Mouse (Mus musculus) kidney, postnatal 25 days (tissue): Measurements from ENCODE around the gene Foxl1.

ENCODE experiments used
- DNase-seq, 2 experiments: peaks; one replicate each; pipeline ENCODE4 v3.0.0; 2021; ENCODE audit warnings: mixed read lengths in 2 of 2

The Foxl1 gene

DNA sequence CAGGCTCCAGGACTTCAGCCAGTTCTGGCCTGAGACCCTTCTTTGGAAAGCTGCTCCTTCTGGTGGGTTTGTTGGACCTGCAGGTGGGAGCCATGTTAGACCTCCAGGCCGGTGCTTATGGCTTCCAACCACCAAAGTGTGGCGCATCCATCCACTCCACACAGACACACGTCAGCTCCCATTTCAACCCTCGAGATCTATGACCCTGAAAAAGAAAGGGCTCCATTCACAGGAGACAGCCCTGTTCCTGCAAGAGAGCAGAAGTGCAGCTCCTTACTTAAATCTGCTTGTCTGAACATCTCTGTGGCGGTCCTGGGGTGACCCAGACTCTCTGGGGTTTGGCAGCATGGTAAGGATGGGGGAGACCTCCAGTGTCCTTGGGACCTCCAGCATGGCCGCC lies 34.2 kb upstream of the Foxl1 start:
- no peak for DNase-seq

GRCm38 (mm10) chr8:121104049-121104818 lies 23.5 kb upstream of the Foxl1 start:
- peak; percentile 70 to 80 for DNase-seq

- DNase-seq: peak; percentile 99
Observed at GRCm38 (mm10) chr8:121107668-121108656, 19.8 kb upstream of the Foxl1 start, which contains the start of gene Mthfsd. Gene Mthfsd (minus strand): TSS chr8:121108392.

DNA sequence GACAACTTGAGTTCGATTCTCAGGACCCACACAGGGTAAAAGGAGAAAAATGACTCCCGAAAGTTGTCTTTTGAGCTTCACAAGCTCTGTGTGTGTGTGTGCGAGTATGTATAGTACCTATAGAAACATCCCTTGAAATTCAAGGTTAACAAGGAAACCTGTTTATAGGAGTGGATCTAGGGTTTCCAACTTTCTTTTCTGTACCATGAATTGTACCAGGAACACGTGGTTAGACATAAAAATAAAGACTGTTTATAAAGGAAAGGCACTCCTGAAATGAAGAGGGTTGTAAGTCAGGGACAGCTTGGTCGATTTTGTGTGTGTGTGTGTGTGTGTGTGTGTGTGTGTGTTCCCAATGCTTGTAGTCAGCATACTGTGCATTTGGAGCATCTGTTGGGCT lies 19.1 kb upstream of the Foxl1 start:
- DNase-seq: no peak

- no peak for DNase-seq
Observed at GRCm38 (mm10) chr8:121111145-121111907, 16.4 kb upstream of the Foxl1 start.

- peak; percentile 92 to 96 for DNase-seq
Observed at GRCm38 (mm10) chr8:121113261-121113660, 14.5 kb upstream of the Foxl1 start.

DNA sequence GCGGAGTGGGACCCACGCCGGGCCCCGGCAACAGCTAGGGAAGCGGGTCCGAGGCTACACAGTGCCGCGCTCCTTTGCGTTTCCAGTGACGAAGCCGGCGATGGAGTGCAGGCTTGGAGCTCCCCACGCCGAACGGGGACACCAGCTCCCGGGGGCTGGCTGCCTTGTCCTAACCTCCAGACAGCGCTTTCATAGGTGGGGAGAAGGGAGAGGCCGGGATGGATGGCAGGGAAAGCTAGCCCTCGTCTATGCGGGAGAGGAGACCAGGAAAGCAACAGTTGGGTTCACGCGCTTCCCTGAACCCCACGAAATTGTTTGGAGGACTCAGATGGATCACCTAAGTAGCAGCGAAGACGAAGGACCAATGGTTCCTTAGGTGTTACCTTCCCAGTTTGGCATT lies 12.6 kb upstream of the Foxl1 start:
- DNase-seq: no peak

DNA sequence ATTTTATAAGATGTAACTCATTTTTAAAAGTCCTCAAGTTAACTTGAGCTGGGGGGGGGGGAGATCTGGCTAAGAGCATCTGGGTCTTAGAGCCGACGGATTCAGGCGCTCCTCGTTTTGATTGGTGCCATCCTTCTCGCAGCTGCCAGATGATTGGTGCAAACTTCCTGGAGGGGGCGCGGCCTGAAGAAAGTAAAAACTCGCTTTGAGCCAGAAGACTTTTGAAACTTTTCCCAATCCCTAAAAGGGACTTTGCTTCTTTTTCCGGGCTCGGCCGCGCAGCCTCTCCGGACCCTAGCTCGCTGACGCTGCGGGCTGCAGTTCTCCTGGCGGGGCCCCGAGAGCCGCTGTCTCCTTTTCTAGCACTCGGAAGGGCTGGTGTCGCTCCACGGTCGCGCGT lies 11.8 kb upstream of the Foxl1 start, which contains the start of gene Foxc2:
Foxc2 (plus strand) TSS at position 224 of the 400 bp plus-strand sequence.
- DNase-seq: peak; percentile 93 to 95

- no peak for DNase-seq
Observed at GRCm38 (mm10) chr8:121116591-121117185, 11.1 kb upstream of the Foxl1 start.

DNA sequence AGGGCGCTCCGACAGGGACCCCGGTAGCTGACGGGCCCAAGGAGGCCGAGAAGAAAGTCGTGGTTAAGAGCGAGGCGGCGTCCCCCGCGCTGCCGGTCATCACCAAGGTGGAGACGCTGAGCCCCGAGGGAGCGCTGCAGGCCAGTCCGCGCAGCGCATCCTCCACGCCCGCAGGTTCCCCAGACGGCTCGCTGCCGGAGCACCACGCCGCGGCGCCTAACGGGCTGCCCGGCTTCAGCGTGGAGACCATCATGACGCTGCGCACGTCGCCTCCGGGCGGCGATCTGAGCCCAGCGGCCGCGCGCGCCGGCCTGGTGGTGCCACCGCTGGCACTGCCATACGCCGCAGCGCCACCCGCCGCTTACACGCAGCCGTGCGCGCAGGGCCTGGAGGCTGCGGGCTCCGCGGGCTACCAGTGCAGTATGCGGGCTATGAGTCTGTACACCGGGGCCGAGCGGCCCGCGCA lies 10.5 kb upstream of the Foxl1 start:
- no peak for DNase-seq

DNA sequence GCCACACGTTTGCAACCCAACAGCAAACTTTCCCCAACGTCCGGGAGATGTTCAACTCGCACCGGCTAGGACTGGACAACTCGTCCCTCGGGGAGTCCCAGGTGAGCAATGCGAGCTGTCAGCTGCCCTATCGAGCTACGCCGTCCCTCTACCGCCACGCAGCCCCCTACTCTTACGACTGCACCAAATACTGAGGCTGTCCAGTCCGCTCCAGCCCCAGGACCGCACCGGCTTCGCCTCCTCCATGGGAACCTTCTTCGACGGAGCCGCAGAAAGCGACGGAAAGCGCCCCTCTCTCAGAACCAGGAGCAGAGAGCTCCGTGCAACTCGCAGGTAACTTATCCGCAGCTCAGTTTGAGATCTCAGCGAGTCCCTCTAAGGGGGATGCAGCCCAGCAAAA lies 9.8 kb upstream of the Foxl1 start:
- no peak for DNase-seq

GRCm38 (mm10) chr8:121118634-121119420 lies 8.9 kb upstream of the Foxl1 start:
- DNase-seq: no peak

- DNase-seq: no peak
Observed at GRCm38 (mm10) chr8:121119635-121120455, 7.9 kb upstream of the Foxl1 start.

- no peak for DNase-seq
Observed at GRCm38 (mm10) chr8:121120456-121121419, 7.0 kb upstream of the Foxl1 start.

- DNase-seq: no peak
Observed at GRCm38 (mm10) chr8:121121704-121122103, 6.0 kb upstream of the Foxl1 start.

DNA sequence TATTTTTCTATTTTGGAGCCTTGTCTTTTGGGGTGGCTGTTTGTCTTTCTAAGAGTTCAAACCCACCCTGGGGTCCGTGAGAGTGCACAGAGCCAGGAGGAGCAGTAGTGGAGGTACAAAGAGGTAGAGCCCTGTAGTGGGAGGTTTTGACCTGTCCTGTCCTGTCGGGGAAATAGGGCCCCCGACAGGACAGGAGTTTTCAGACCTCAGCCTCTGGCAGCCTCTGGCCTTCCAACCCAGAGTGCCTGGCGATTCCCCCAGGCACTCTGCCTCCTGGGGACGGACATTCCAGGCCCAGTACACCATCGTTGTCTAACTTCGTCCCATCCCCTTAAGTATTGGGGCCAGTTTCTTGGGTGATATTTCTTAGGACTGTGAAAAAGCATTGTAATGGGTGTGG lies 5.4 kb upstream of the Foxl1 start:
- DNase-seq: no peak

DNA sequence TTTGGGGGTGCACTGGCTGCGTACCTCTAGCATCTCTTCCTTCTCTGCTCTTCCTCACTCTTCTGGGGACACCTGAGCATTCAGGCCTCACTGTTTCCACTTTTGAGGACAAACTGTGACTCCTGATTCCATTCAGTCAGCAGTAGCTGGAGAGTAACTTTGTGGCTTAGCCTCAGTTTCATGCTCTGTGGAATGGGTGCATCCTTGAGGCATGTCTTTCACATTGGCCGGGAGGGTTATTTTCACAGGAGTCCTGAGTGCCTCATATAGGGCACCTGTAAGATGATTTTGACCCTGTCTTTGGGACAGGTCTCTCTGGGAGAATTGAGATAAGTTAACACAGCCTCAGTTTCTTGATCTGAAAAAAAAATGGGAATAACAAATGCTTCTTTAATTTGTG lies 4.6 kb upstream of the Foxl1 start:
- no peak for DNase-seq

DNA sequence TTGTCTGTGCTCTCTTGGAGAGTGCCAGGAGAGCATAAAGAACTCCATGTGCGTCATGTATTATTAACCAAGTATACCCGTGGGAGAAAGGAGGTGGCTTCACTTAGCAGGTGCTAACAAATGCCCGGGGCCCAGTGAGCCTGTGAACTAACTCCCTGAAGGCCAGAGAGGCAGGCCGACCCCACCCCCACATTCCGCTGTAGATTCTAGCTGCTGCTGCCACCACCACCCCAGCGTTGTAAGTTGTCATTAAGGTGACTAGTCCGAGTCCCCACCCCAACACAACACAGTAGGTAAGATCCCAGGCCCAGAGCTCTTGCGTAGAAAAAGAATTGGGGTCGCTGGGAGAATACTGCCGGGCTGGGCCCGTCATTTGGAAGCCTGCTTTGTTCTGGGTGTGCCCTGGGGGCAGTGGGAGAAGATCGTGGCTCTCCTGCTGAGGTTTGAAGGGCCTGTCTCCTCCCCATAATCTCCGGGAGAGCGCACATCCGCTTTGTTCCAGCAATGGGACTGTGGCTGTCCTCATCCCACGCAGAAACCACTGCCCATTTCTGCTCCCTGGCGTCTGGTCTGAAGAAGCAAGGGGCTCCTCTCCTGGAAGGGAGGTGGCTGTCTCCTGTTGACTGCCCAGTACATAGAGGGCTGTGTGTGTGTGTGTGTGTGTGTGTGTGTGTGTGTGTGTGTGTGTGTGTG lies 3.0 kb upstream of the Foxl1 start:
- no peak for DNase-seq
